Mouse (Mus musculus) myocyte (in vitro differentiated cells): ENCODE data around the gene Glb1l2.

ENCODE experiments used
- E2F4 ChIP-seq: IDR thresholded peaks from one replicate; pipeline ENCODE4 v1.6.1; 2011; ENCODE audit warnings: mild to moderate bottlenecking, control low read depth, moderate library complexity; ENCODE audit not compliant: insufficient read depth
- MAX ChIP-seq: IDR thresholded peaks from one replicate; pipeline ENCODE4 v1.6.1; 2011; ENCODE audit warnings: low read depth, mild to moderate bottlenecking, control low read depth
- MYOD1 ChIP-seq, 3 experiments: IDR thresholded peaks; one replicate each; pipeline ENCODE4 v1.6.1; 2011; ENCODE audit warnings: control low read depth in 2 of 3, low read depth in 2 of 3, mild to moderate bottlenecking in 2 of 3, moderate library complexity in 1 of 3; ENCODE audit not compliant: insufficient read length in 2 of 3, control insufficient read depth in 1 of 3
- POLR2A ChIP-seq: IDR thresholded peaks from one replicate; pipeline ENCODE4 v1.6.1; 2011; ENCODE audit warnings: low read depth, mild to moderate bottlenecking, control low read depth, moderate library complexity; ENCODE audit not compliant: insufficient read length
- POLR2AphosphoS2 ChIP-seq: IDR thresholded peaks from one replicate; pipeline ENCODE4 v1.6.1; 2011; ENCODE audit warnings: low read depth, control low read depth; ENCODE audit not compliant: insufficient read length
- REST ChIP-seq: IDR thresholded peaks from one replicate; pipeline ENCODE4 v1.6.1; 2011; ENCODE audit warnings: mild to moderate bottlenecking, control low read depth, moderate library complexity; ENCODE audit not compliant: insufficient read depth, insufficient read length
- USF1 ChIP-seq: IDR thresholded peaks from one replicate; pipeline ENCODE4 v1.6.1; 2011; ENCODE audit warnings: low read depth, mild to moderate bottlenecking, control low read depth, moderate library complexity

GRCm38 (mm10) chr9:26728556-26728955 lies 77.7 kb downstream of the Glb1l2 start:
- no peak for TF ChIP-seq MYOD1 (IDR thresholded peaks at IDR 0.05; ENCODE audit: control insufficient read depth in 1 of 3, insufficient read length in 2 of 3, low read depth in 2 of 3)
- TF ChIP-seq MAX = no peak
- no peak for TF ChIP-seq POLR2A
- TF ChIP-seq POLR2AphosphoS2 = no peak
- TF ChIP-seq E2F4 = no peak
- TF ChIP-seq USF1 = no peak
- no peak for TF ChIP-seq REST
